Mouse (Mus musculus): Measurements from ENCODE around the gene Gm20388.
"Not testable (repeated sequence)": the region's sequence is repeated elsewhere in the genome, so short reads cannot be mapped to it uniquely, and the experiment has no call there.

Gene Gm20388

GRCm38 (mm10) chr8:123421325-123421724 is 3510.7 kb downstream of the Gm20388 start:
- DNase-seq, result no peak

GRCm38 (mm10) chr8:123422056-123422780 is 3511.6 kb downstream of the Gm20388 start:
- peak; percentile 85 to 87 for DNase-seq

- DNase-seq, result no peak
Measured at GRCm38 (mm10) chr8:123422781-123423159, 3512.1 kb downstream of the Gm20388 start.

- DNase-seq, result no peak
Measured at GRCm38 (mm10) chr8:123423441-123423840, 3512.8 kb downstream of the Gm20388 start, which contains the start of gene Def8. Gene Def8 (plus strand): TSS chr8:123423527.

- DNase-seq, result no peak
Measured at GRCm38 (mm10) chr8:123426511-123427509, 3516.2 kb downstream of the Gm20388 start.

- DNase-seq, result no peak
Measured at GRCm38 (mm10) chr8:123427639-123428275, 3517.1 kb downstream of the Gm20388 start.

- DNase-seq, result no peak
Measured at GRCm38 (mm10) chr8:123428343-123428893, 3517.8 kb downstream of the Gm20388 start.

- no peak for DNase-seq
Measured at GRCm38 (mm10) chr8:123428939-123429721, 3518.5 kb downstream of the Gm20388 start.

GRCm38 (mm10) chr8:123429722-123430013 is 3519.0 kb downstream of the Gm20388 start:
- DNase-seq, result not testable (repeated sequence)

GRCm38 (mm10) chr8:123430936-123431335 is 3520.3 kb downstream of the Gm20388 start:
- DNase-seq, result not testable (repeated sequence)

- no peak for DNase-seq
Measured at GRCm38 (mm10) chr8:123431616-123432365, 3521.2 kb downstream of the Gm20388 start.

GRCm38 (mm10) chr8:123432381-123432780 is 3521.7 kb downstream of the Gm20388 start:
- no peak for DNase-seq

- DNase-seq, result not testable (repeated sequence)
Measured at GRCm38 (mm10) chr8:123433241-123433974, 3522.8 kb downstream of the Gm20388 start.

GRCm38 (mm10) chr8:123441788-123442187 is 3531.1 kb downstream of the Gm20388 start:
- DNase-seq, result no peak

- DNase-seq, result no peak
Measured at GRCm38 (mm10) chr8:123442351-123442750, 3531.7 kb downstream of the Gm20388 start.

GRCm38 (mm10) chr8:123442871-123443575 is 3532.4 kb downstream of the Gm20388 start:
- DNase-seq, result peak; percentile 99

GRCm38 (mm10) chr8:123443576-123443921 is 3532.9 kb downstream of the Gm20388 start:
- no peak for DNase-seq

GRCm38 (mm10) chr8:123444131-123444530 is 3533.5 kb downstream of the Gm20388 start:
- no peak for DNase-seq

GRCm38 (mm10) chr8:123445981-123446380 is 3535.3 kb downstream of the Gm20388 start:
- no peak for DNase-seq

- DNase-seq, result no peak
Measured at GRCm38 (mm10) chr8:123446799-123447198, 3536.2 kb downstream of the Gm20388 start.
